Mouse (Mus musculus) spleen, adult 2 months (tissue): ENCODE measurements at regions not wholly inside any gene's neighbourhood (a gene's known extent, or its start where the extent isn't known, plus 50 kb on each side); places are given as distances from the start of the nearest gene placed in this dataset.

Experiments used
- CTCF ChIP-seq: fragments of 200-500 bp; IDR thresholded peaks from 2 replicates; pipeline ENCODE4 v1.5.1; 2011; ENCODE audit warnings: mild to moderate bottlenecking, inconsistent platforms; ENCODE audit not compliant: insufficient read depth, insufficient read length, insufficient replicate concordance; ENCODE audit errors: extremely low read depth
- POLR2A ChIP-seq: fragments of 200-500 bp; IDR thresholded peaks from 2 replicates; pipeline ENCODE4 v1.6.1; 2011; ENCODE audit warnings: low read depth, low read length, inconsistent platforms

DNA sequence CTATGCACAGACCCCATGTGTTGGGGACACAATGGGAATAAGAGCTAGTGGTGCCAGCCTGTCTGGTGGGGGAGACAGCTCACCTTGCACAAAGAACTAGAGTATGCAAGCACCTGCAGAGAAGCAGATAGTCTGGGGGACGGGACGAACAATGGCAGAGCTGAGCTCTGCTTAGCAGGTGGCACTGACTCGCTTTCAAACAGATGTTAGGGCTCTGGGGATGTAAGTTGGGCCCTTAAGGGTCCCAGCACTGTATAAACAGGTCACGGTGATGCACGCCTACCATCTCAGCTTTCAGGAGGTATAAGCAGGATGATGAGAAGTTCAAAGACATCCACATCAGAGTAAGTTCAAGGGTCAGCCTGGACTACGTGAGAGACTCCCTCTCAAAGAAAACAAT lies 289.5 kb downstream of the Maf start:
- TF ChIP-seq CTCF (no peak), POLR2A (no peak)
